Mouse (Mus musculus): Measurements from ENCODE around the gene Tada2a.

Gene Tada2a

DNA sequence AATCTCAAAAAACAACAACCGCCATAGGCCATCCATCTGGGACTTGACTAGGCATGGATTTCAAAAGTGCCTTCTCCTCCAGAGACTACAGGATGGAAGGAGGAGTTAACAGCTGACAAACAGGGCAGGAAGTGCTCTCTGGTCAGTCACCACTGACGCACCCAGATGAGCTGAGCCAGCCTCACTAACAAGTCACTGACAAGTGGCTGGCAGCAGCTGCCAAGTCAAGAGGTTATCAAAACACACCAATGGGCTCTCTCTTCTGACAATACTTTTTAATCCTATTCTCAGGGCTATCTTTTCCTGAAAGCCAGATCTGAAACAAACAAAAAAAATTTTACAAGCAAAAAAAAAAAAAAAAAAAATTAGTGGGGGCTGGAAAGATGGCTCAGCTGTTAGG, 66.6 kb downstream of the Tada2a start:
- DNase-seq: no peak

DNA sequence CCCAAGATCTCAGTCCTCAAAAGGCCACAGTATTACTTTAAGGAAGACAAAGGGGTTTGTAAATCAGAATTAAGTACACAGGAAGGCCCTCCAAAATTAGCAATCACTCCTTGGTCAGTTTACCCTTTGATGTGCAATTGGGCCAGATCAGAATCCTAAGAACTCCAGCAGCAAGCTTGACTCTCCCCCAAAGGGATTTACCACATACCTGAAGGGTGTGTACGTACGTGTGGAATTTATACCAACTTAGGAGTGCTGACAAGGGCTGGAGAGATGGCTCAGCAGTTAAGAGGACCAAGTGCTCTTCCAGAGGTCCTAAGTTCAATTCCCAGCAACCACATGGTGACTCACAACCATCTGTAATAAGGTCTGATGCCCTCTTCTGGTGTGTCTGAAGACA, 67.5 kb downstream of the Tada2a start:
- no peak for DNase-seq

DNA sequence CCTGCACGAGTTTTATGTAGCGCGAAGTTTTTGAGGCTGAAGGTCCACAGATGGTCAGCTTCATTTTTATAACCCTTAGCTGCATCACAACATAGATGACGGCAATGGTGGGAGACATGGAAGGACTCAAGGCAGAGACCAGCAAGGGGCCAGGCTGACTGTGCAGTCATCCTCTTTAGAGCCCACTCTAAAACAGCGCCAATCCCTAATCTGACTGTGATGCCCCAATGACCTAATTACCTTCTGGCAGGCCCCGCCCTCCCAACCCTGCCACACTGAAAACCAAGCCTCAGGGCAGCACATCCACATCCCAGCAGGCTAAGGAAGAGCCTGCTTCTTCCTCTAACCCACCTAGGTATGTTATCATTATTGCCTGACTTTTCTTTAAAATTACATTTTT, 68.8 kb downstream of the Tada2a start:
- DNase-seq: no peak

DNA sequence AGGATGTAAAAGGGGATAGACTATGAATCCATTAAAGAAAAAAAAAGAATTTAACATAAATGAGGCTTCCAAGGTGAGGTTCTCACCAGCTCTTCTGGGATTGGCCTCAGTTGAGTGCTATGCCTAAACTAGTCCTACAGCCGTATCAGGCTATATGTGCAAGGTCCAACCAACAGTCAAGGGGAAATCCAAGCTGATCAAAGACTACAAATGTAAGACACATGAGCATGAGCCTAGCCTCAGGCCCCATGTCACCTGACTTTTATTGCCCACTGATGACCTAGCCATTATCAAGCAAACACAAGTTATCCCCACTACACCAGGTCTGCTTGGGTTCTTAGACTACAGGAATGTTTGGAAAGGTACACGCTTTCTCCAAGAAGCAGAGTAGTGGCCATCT, 69.6 kb downstream of the Tada2a start:
- no peak for DNase-seq

DNA sequence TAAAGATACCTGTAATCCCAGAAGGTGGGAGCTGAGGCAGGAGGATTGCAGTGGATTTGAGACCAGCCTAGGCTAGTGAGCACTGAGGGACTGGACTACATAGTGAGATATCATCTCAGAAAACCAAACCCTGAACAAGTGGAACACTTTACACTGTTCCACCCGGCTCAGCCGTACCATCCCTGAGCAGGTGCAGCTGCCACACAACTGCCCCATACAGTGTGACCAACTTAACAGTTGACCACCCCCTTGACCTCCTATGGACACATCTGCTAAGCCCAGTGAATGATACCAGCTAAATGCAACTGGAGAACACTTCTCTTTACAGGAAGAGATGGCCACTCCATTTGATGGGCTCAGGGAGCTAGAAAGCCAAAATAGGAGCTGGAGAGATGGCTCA, 72.0 kb downstream of the Tada2a start:
- DNase-seq: no peak

DNA sequence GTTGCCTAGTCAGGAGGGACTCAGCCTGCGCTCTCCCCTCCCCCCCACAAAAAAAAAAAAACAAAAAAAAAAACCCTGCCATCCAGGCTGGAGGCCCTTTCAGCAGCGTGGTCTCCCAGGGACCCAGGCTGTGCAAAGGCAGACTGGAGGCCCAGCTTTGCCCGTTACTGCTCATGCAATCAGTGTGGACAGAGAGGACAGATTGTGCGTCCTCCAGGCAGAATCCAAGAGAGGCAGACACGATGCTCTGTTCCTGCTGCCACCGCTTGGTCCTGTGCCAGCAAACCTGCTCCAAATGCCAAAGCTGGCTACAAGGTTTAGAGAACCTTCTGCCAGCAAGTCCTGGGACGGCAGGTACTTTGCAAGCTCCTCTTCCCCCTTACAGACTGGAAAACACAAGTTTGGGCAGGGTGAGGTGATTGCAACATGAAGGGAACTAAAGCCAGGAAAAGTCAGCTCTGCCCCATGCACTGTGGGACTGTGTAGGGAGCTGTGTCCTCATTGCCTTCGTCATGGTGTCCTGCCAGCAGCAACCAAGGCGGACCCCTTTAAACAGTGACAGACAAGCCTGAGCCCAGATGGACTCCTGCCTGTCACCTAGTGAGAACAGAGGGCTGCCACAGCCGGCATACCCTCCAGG, 75.8 kb downstream of the Tada2a start:
- DNase-seq: peak; percentile 67

DNA sequence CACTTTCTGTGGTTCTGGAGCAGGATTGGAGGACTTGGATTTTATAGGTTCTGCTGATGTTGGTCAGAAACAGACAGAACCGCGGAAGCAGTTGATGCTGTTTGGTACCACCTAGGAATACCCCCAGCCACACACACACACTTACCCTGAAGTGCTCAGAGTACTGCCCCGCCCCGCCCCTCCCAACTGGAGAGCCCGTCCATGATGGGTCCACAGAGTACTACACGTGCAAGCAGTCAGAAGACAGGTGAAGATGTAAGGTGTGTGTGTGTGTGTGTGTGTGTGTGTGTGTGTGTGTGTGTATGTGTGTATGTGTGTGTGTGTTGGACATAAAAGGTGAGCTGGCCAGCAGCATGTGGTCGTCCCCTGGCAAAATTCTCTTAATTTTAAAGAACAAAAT, 76.3 kb downstream of the Tada2a start:
- DNase-seq: no peak

DNA sequence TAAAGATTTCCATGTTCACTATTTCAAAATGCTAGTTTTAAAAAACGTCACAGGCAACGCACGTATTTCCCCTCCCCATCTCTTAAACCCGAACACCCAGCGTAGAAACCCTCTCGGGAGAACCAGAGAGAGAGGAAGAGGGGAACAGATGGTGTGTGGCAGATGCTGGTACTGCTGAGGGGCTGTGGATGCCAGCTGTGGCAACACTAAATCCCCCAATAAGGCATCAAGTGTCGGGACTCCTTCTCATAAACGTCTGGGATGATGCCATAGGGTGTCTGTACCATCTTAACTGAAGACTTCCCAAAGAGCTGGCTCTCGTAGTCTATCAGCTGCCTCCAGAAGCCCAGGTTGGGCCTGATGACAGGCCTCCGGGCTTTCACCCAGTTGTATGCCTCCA, 81.0 kb downstream of the Tada2a start:
- no peak for DNase-seq

DNA sequence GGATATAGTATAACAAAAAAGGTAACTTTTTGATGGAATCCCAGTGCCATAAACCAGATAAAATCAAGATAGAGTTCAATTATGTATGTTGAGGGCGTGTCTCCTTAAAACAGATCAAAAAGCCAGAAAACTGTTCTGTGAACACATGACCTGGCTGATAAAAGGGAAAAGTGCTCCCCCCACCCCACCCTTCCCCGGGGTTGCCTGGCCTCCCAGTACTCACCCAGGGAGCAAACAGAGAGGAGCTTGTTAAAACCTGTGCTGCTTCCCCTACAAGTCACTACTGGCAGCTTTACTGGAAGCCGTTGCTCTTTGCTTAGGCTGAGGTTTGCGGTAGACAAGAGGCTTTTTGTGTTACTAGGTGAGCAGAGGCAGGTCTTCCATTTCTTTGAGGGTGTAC, 82.1 kb downstream of the Tada2a start:
- no peak for DNase-seq

DNA sequence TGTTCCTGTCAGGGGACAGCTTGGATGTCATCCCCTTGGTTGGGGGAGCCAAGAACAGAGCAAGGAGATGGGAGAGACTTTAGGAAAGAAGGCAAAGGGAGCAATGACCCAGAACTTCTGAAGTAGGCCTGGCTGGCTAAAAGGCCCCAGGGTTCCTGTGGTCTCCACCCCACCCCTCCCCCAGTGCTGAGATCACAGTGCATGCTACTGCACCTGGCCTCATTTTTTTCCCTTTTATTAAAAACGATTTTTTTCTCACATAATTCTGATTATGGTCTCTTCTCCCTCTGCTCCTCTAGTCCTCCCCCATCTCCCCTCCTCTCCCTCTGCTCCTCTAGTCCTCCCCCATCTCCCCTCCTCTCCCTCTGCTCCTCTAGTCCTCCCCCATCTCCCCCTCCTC, 84.4 kb downstream of the Tada2a start:
- DNase-seq: no peak

DNA sequence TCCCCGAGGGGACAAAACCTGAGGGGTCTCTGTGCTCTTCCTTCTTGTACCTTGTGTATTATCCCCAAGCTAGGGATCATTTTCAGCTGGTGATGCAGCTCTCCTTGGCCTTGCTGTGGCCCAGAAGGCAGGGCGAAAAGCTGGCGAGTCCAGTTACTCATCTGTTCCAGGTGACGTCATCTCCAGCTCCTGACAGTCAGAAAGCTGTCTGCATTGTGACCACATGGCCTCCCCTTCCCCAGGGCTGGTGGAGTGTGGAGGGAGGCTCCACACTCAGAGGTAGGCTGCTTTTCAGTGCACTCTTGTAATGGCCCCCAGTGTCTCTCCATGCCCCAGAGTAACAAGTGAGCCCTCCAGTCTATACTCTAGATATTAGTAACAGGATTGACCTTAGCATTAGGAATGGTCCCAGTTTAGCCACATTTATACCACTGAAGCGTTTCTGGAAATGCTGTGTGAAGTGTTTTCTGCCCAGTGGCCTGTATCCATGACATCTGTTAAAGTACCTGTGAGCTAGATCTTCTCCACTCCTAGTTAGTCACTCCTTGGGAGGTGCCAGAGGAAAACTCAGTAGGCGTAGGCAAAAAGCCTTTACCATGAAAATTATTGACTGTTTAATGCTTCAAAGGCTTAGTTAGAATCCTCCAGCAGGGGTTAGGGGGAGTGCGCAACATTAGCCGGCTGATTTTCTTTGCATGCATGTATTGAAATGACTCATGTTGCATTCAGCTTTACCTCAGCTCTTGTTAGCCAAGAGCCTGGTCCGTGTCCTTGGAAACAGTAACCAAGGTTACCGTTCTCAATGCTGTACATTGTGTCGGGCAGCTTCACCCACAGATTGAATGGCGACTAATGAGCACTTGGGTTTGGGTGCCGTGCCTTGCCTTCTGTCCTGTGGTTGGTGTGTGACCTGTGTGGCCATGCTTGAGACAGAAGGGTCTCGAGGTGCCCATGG, 86.3 kb downstream of the Tada2a start:
- DNase-seq: peak; percentile 71

DNA sequence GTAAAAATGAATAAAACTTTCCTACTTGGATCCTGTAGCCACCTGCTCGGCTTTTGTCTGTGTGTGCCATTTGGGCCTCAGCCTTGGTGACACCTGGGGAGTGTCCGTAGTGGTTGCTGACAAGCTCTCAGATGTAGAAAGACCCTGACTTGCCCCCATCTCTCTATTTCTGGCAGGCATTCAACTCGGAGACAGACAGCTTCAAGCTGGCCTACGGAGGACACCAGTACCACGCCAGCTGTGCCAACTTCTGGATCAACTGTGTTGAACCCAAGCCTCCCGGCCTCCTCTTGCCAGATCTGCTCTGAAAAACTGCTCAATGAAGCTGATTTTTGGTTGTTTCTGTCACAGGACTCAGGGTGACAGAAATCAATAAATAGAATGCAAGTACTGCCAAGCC, 88.8 kb downstream of the Tada2a start:
- DNase-seq: no peak

DNA sequence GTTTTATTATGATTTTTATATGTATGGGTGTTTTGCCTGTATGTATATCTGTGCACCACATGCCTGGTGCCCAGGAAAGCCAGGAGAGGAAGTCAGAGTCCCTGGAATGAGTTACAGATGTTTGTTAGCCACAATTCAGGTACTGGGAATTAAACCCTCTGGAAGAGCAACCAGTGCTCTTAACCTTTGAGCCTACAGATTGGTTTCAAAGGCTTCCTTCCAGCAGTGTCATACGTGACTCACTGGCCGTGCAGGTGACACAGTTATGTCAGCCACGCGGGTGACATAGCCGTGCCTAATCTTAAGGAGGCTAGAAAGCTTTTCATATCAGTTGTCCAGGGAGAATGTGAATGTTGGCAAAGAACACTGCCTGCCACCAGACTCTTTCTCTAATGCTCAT, 95.7 kb downstream of the Tada2a start:
- DNase-seq: no peak

DNA sequence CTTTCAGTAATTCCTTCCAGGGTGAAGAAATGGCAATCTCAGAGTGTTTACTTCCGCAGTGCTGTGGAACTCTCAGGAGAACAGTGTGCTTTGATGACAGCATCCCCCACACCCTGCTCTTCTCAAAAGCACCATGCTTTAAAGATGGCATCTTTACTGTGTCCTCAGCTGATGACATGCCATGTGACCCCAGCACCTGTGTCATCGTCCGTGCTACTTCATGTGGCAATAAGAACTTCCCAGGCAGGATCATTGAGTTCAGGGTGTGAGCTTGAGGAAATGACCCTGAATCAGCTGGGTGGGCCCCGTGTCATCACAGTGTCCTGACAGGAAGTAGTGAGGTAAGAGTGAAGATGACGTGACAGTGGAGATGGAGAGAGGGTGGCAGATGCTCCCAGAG, 96.8 kb downstream of the Tada2a start:
- DNase-seq: no peak

DNA sequence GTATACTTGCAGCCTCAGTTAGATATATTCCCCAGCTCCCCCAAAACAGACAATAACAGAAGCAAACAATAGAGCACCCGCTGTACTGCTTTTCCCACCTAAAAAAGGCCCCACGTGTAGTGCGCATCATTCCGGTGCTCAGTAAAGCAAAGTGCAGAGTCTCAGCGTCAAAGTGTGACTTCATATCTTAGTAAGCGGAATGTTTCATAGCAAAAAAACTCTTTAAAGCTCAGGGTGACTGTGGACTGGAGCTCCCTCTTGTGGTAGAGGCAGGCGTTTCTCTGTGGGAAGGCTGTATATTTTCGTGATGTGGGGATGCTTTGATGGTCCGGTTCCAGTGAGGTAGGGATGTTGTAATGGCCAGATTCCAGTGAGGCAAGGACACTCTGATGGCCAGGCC, 97.4 kb downstream of the Tada2a start:
- DNase-seq: peak; percentile 65

All from right cerebral cortex, adult 18-20 months (tissue).